Mouse (Mus musculus): ENCODE data around the gene Nckap5l. TPM values are rescaled to one million over a fixed set of nuclear protein-coding genes. Genes with fewer than 3 reads are reported as not detected.

Gene Nckap5l
- total and polyA plus RNA-seq, 2 experiments from 2014 or later, result 11.4 to 19.5 TPM

DNA sequence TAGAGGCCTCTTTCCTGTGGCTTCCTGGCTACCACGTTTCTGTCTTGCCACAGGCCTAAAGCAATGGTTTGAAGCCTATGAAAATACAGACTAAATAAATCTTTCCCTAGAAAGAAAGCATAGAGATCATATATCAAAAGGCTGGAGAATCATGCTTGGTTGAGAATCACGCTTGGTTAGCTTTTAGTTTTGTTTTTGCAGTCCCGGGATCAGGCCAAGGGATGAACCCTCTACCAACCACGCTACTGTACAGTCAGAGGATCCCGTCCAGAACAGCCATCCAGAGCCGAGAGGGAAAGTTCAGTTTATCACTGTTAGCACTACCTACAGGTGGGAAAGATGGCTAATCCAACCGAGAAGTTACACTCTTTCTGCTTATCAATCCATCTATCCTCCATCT lies 15.2 kb downstream of the Nckap5l start:
- no peaks in the 10 kb centered on the region for H3K36me3 ChIP-seq (ENCODE audit: insufficient read depth, low read length)
- WGBS, result 85% methylated on average over 7 of the region's 7 CpGs
- no peak overlapping the region for H3K4me3 ChIP-seq (ENCODE audit: low read length)
- ATAC-seq (no peak), DNase-seq (ENCODE audit: low spot score) (no peak)
- no peak for TF ChIP-seq CTCF (IDR thresholded peaks at IDR 0.05; ENCODE audit: low read depth)
- no peaks in the 10 kb centered on the region for H3K9me3 ChIP-seq (ENCODE audit: low read length)
- no peaks in the 10 kb centered on the region for H3K27me3 ChIP-seq (ENCODE audit: insufficient read depth, low read length)
- no peak overlapping the region for H3K27ac ChIP-seq
- H3K4me1 ChIP-seq (ENCODE audit: insufficient read depth, low read length), result peaks cover 11% of the 10 kb centered on the region; the same call in 1 of the 2 replicates
- no peak overlapping the region for H3K9ac ChIP-seq (replicated peaks; ENCODE audit: low read length)
- H3K4me2 ChIP-seq (ENCODE audit: low read depth, low read length), result no peak overlapping the region

DNA sequence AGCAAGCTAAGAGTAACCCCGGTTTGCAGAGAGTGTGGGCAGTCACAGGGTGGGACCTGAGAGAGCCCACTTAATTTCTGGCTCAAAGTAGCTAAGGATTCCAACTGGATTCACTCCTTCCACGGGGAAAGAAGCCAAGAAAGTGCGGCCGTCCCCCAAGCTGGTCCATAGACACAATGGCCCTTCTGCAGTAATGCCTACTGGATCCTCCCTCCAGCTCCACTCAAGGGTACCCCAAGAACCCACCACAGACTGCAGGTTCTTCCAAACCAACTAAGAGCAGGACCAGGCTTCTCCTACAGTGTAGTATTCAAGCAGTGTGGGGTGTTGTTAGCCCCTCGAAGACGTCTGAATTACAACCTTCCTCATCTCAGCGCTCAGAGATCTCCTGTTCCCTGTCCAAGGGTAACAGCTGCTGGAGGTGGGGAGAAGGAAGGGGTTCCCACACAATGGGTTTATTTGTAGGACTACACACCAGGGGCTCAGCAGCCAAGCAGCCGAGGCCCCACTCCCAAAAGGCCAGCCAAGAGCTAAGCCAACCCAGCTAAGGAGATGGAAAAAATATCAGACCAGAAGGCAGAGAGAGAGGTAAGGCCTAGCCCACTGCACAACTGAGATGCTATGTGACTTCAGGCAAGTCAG lies 16.6 kb downstream of the Nckap5l start:
- no peaks in the 10 kb centered on the region for H3K27me3 ChIP-seq (ENCODE audit: insufficient read depth, low read length)
- 34% methylated on average over 8 of the region's 8 CpGs for WGBS
- no peaks in the 10 kb centered on the region for H3K9me3 ChIP-seq (ENCODE audit: low read length)
- H3K4me3 ChIP-seq (ENCODE audit: low read length), result no peak overlapping the region
- DNase-seq (ENCODE audit: low spot score), result peak; percentile 49
- H3K4me1 ChIP-seq (ENCODE audit: insufficient read depth, low read length), result peaks cover 14% of the 10 kb centered on the region
- no peaks in the 10 kb centered on the region for H3K36me3 ChIP-seq (ENCODE audit: insufficient read depth, low read length)
- H3K9ac ChIP-seq (replicated peaks; ENCODE audit: low read length), result 0 out of 2 replicates have a peak overlapping the region, but pooled peaks have one; percentile 13
- TF ChIP-seq CTCF (IDR thresholded peaks at IDR 0.05; ENCODE audit: low read depth), result no peak
- ATAC-seq, result 0 out of 2 replicates have a peak, but pooled peaks have one; percentile 18
- no peak overlapping the region for H3K4me2 ChIP-seq (ENCODE audit: low read depth, low read length)
- peak overlapping the region; percentile 80 for H3K27ac ChIP-seq

DNA sequence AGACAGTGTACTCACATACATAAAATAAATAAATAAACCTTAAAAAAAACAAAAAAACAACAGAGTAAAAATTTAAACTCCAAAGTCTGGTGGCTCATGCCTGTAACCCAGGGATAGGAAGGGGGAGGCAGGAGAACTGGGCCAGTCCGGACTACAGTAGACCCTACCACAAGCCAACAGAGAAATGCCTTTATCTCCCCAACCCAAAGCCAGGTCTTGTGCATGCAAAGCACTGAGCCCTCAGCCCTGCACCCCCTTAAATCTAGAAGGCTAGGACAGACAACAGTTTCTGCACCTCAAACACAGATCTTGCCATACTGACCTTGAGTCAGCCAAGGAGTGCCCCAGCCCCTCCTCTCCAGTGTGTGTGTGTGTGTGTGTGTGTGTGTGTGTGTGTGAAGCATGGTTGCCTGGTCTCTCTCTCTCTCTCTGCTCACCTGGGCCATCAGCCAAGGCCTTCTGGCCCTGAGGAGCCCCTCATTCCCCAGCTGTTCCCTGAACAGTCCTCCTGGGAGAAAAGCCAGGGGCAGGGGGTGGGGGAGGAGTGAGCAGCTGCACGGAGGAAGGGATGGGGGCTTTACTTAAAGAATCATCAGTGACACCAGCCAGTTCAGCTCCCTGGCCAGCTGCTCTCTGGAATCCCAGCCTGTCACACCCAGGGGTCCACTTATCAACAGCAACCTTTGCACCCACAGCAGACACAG lies 17.3 kb downstream of the Nckap5l start:
- WGBS, result 29% methylated on average over 2 of the region's 2 CpGs
- TF ChIP-seq CTCF (IDR thresholded peaks at IDR 0.05; ENCODE audit: low read depth), result no peak
- no peaks in the 10 kb centered on the region for H3K9me3 ChIP-seq (ENCODE audit: low read length)
- ATAC-seq (peak; percentile 88), DNase-seq (ENCODE audit: low spot score) (peak; percentile 86)
- H3K27me3 ChIP-seq (ENCODE audit: insufficient read depth, low read length), result no peaks in the 10 kb centered on the region
- H3K9ac ChIP-seq (replicated peaks; ENCODE audit: low read length), result 0 out of 2 replicates have a peak overlapping the region, but pooled peaks have one; percentile 13
- H3K4me1 ChIP-seq (ENCODE audit: insufficient read depth, low read length), result peaks cover 16% of the 10 kb centered on the region
- peak overlapping the region; percentile 80 for H3K27ac ChIP-seq
- no peak overlapping the region for H3K4me3 ChIP-seq (ENCODE audit: low read length)
- H3K4me2 ChIP-seq (ENCODE audit: low read depth, low read length), result no peak overlapping the region
- no peaks in the 10 kb centered on the region for H3K36me3 ChIP-seq (ENCODE audit: insufficient read depth, low read length)

DNA sequence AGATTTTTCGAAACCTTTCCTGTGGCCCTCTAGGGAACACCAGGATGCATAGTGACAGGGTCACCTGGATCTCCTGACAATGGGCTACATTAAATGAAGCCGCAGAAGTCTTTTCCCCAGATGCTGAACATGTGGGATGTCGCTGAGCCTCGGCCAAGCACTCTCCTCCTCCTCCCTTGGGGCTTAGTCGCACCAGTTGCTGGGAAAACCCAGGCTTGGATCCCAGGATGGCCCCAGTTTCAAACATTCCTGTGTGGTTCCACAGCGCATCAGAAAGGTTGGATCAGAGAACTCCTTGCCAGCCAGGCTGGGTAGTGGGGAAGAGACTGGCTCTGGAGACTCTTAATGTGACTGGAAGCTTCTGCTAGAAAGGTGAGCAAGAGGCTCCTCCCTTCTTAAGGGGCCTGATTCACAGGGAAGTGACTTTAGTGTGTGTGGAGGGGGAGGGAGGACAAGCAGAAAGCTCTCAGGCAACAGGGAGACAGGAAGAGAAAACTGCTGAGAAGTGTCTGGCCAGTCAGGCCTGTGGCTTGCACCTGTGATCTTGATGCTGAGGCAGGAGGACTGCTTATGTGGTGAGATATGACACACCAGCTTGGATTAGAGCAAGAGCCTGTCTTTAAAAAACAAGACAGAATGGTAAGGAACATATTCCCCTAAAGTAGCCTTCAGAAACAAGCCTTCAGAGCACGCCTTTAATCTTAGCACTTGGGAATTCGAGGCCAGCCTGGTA lies 18.4 kb downstream of the Nckap5l start:
- TF ChIP-seq CTCF (IDR thresholded peaks at IDR 0.05; ENCODE audit: low read depth), result no peak
- no peaks in the 10 kb centered on the region for H3K36me3 ChIP-seq (ENCODE audit: insufficient read depth, low read length)
- H3K27ac ChIP-seq, result no peak overlapping the region
- ATAC-seq, result no peak
- H3K9ac ChIP-seq (replicated peaks; ENCODE audit: low read length), result no peak overlapping the region
- no peak overlapping the region for H3K4me3 ChIP-seq (ENCODE audit: low read length)
- H3K9me3 ChIP-seq (ENCODE audit: low read length), result no peaks in the 10 kb centered on the region
- no peak overlapping the region for H3K4me2 ChIP-seq (ENCODE audit: low read depth, low read length)
- H3K27me3 ChIP-seq (ENCODE audit: insufficient read depth, low read length), result no peaks in the 10 kb centered on the region
- 82% methylated on average over 8 of the region's 8 CpGs for WGBS
- H3K4me1 ChIP-seq (ENCODE audit: insufficient read depth, low read length), result peaks cover 16% of the 10 kb centered on the region
- no peak for DNase-seq (ENCODE audit: low spot score)

DNA sequence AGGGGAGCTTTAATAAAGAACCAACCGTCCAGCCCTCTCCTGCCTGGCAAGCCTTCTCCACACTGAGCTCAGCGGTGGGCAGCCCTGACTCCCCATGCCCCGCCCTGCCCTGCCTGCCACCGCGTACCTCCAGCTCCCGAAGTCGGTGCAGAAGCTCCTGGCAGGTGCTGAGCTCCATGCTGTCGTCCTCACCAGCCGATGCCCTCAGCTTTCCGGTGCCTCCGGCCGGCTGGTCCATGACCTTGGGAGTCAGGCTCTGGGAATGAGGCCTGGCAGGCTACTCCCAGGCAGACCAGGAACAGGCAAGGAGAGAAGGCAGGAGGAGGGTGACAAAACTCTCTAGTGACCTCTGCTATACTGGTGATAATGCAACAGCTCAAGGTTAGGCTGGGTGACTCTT lies 23.6 kb downstream of the Nckap5l start:
- Histone ChIP-seq H3K27ac (no peak overlapping the region), H3K4me3 (ENCODE audit: low read length) (no peak overlapping the region), H3K9me3 (ENCODE audit: low read length) (no peaks in the 10 kb centered on the region), H3K4me2 (ENCODE audit: low read depth, low read length) (no peak overlapping the region), H3K36me3 (ENCODE audit: insufficient read depth, low read length) (peaks cover 14% of the 10 kb centered on the region; the same call in 1 of the 2 replicates), H3K27me3 (ENCODE audit: insufficient read depth, low read length) (no peaks in the 10 kb centered on the region), H3K4me1 (ENCODE audit: insufficient read depth, low read length) (peaks cover 5% of the 10 kb centered on the region; the same call in 1 of the 2 replicates), H3K9ac (replicated peaks; ENCODE audit: low read length) (no peak overlapping the region)
- DNase-seq (ENCODE audit: low spot score), result no peak
- no peak for TF ChIP-seq CTCF (IDR thresholded peaks at IDR 0.05; ENCODE audit: low read depth)
- 76% methylated on average over 12 of the region's 12 CpGs for WGBS
- no peak for ATAC-seq

DNA sequence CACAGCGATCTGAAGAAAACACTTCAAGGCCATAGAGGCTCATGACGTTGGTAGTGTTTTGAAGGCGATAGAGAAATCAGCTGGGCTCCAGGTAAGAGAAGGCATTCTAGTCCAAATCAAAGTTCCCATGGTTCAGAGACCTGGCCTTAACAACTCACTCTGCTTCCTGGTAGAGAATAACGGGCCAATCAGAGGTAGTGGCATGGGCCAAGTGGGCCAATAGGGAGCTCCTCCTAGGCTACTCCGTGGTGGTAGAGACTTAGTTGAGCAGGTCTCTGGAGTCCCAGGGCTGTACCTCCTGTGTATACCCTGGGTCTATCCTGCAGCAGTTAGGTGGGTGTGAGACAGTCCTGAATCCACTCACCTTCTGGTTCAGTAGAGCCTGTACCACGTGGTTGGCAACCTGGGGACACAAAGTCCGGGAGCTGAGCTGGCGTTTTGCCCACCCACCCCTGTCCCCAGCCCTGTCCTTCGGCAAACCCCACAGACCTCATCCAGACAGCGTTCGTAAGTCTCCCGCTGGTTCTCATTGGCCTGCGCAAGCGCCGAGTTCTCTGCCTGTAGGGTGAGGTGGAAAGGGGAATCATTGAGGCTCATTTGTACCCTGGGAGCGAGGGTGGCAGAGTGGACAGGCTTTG lies 24.3 kb downstream of the Nckap5l start:
- DNase-seq (ENCODE audit: low spot score), result no peak
- Histone ChIP-seq H3K4me1 (ENCODE audit: insufficient read depth, low read length) (peaks cover 5% of the 10 kb centered on the region; the same call in 1 of the 2 replicates), H3K4me2 (ENCODE audit: low read depth, low read length) (no peak overlapping the region), H3K27ac (no peak overlapping the region), H3K36me3 (ENCODE audit: insufficient read depth, low read length) (peaks cover 14% of the 10 kb centered on the region; the same call in 1 of the 2 replicates), H3K9me3 (ENCODE audit: low read length) (no peaks in the 10 kb centered on the region), H3K4me3 (ENCODE audit: low read length) (no peak overlapping the region), H3K27me3 (ENCODE audit: insufficient read depth, low read length) (no peaks in the 10 kb centered on the region), H3K9ac (replicated peaks; ENCODE audit: low read length) (no peak overlapping the region)
- 82% methylated on average over 16 of the region's 16 CpGs for WGBS
- TF ChIP-seq CTCF (IDR thresholded peaks at IDR 0.05; ENCODE audit: low read depth), result no peak
- ATAC-seq, result no peak

Measured in hindbrain, postnatal 0 days (tissue).